Mouse (Mus musculus): ENCODE data around the gene Kcns1. TPM values are rescaled to one million over a fixed set of nuclear protein-coding genes. Genes with fewer than 3 reads are reported as not detected.
A peak's percentile ranks its signal among the peaks of the same experiment; 100 is the strongest.

The Kcns1 gene
- total and polyA plus RNA-seq, 3 experiments, result 0.11 to 0.34 TPM; not detected in 1

- TF ChIP-seq MYC (IDR thresholded peaks at IDR 0.05; ENCODE audit: low read depth, low read length) (peak; percentile 62; the same call in 1 of the 2 replicates), EP300 (IDR thresholded peaks at IDR 0.05; ENCODE audit: low read length) (peak; percentile 87), SMC3 (IDR thresholded peaks at IDR 0.05; ENCODE audit: low read depth, low read length) (no peak), MAX (IDR thresholded peaks at IDR 0.05; ENCODE audit: low read length) (no peak), GABPA (IDR thresholded peaks at IDR 0.05; ENCODE audit: insufficient replicate concordance, low read depth, low read length) (no peak), CHD2 (IDR thresholded peaks at IDR 0.05; ENCODE audit: low read length) (peak; percentile 61), ELF1 (IDR thresholded peaks at IDR 0.05; ENCODE audit: low read depth, low read length) (peak; percentile 23; the same call in 1 of the 2 replicates), ZMIZ1 (IDR thresholded peaks at IDR 0.05; ENCODE audit: low read depth, low read length) (no peak), MAZ (IDR thresholded peaks at IDR 0.05; ENCODE audit: low read depth, low read length) (peak; percentile 49)
Observed at GRCm38 (mm10) chr2:164128576-164129411, 42.1 kb downstream of the Kcns1 start (continued).

DNA sequence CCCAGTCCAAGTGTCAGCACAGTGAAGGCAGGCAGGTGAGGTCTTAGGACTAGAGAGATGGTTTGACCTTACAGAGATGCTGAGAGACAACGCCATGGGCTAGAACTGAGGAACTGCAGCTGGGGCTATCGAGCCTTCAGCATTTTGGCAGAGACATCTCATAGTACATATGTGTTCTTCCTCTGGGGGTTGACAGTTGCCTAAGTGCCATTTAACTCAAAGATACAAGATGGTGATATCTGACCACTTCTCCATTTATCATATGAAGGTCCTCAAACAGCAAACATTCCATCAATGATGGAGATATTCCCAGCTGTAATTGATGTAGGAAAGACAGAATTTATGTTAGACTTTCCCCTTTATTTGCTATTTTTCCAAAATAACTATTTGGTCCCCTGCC, 43.6 kb downstream of the Kcns1 start:
- dilution Hi-C loops (cut with MboI; ENCODE audit: extremely low pct_ligation_motif_present, extremely low pct_unique_long_range_greater_than_20kb, low sequenced_read_pairs), result no loop called here
- Histone ChIP-seq H3K36me3 (replicated peaks in 1 of 2; ENCODE audit: control insufficient read depth in 1 of 2, insufficient read depth in 1 of 2, low read length in 1 of 2) (peaks cover 36 to 58% of the 10 kb centered on the region in 2 experiments), H3K4me3 (replicated peaks in 1 of 3; ENCODE audit: low read depth in 2 of 3, low read length in 2 of 3, poor library complexity in 1 of 3) (no peak overlapping the region), H3K79me2 (replicated peaks; ENCODE audit: control insufficient read depth, extremely low read depth, insufficient read depth, poor library complexity, severe bottlenecking) (no peaks in the 10 kb centered on the region; the same call in none of the 2 replicates), H3K9me3 (replicated peaks; ENCODE audit: low read length) (no peaks in the 10 kb centered on the region), H3K4me1 (ENCODE audit: control insufficient read depth in 1 of 2, insufficient read depth in 2 of 2) (peaks cover 26 to 84% of the 10 kb centered on the region in 2 experiments), H3K27ac (ENCODE audit: insufficient read depth, low read depth) (peak overlapping the region; percentile 21; the same call in 1 of the 2 replicates), H3K9ac (ENCODE audit: insufficient read depth, low read depth) (no peak overlapping the region), H3K4me2 (ENCODE audit: insufficient read depth, low read depth, poor library complexity, severe bottlenecking) (no peak overlapping the region), H3K27me3 (replicated peaks) (no peaks in the 10 kb centered on the region)
- TF ChIP-seq RAD21 (IDR thresholded peaks at IDR 0.05; ENCODE audit: low read depth, low read length) (no peak), EP300 (IDR thresholded peaks at IDR 0.05; ENCODE audit: low read length) (no peak), POLR2AphosphoS2 (IDR thresholded peaks at IDR 0.05; ENCODE audit: low read depth, low read length) (no peak), ZKSCAN1 (IDR thresholded peaks at IDR 0.05; ENCODE audit: borderline replicate concordance, low read depth, low read length) (no peak), NRF1 (IDR thresholded peaks at IDR 0.05; ENCODE audit: low read depth, low read length) (no peak), CTCF (conservative IDR thresholded peaks at IDR 0.05 in 1 of 2, IDR thresholded peaks at IDR 0.05 in 1 of 2; ENCODE audit: low read depth in 2 of 2, low read length in 2 of 2) (no peak), KAT2A (IDR thresholded peaks at IDR 0.05; ENCODE audit: insufficient replicate concordance, low read length) (no peak), PAX5 (IDR thresholded peaks at IDR 0.05; ENCODE audit: low read length) (no peak), RCOR1 (conservative IDR thresholded peaks at IDR 0.05; ENCODE audit: low read depth, low read length) (no peak), CHD1 (IDR thresholded peaks at IDR 0.05; ENCODE audit: low read depth, low read length) (no peak), MXI1 (IDR thresholded peaks at IDR 0.05; ENCODE audit: low read depth, low read length) (no peak), UBTF (IDR thresholded peaks at IDR 0.05; ENCODE audit: low read depth, low read length) (no peak), POLR2A (IDR thresholded peaks at IDR 0.05; ENCODE audit: low read depth, low read length) (no peak), MEF2A (IDR thresholded peaks at IDR 0.05; ENCODE audit: borderline replicate concordance, low read depth, low read length) (no peak), CHD2 (IDR thresholded peaks at IDR 0.05; ENCODE audit: low read length) (no peak), MAX (IDR thresholded peaks at IDR 0.05; ENCODE audit: low read length) (no peak), JUND (conservative IDR thresholded peaks at IDR 0.05; ENCODE audit: low read depth, low read length) (no peak), ZMIZ1 (IDR thresholded peaks at IDR 0.05; ENCODE audit: low read depth, low read length) (no peak), USF2 (conservative IDR thresholded peaks at IDR 0.05; ENCODE audit: low read depth, low read length) (no peak)
- in situ Hi-C loops (cut with MboI; ENCODE audit: low pct_ligation_motif_present, low pct_unique_long_range_greater_than_20kb, low sequenced_read_pairs), result no loop called here
- DNase-seq (ENCODE audit: extremely low read depth), result no peak
